Mouse (Mus musculus): ENCODE data around the gene Dkc1. TPM values are rescaled to one million over a fixed set of nuclear protein-coding genes. Genes with fewer than 3 reads are reported as not detected.

The Dkc1 gene
- total RNA-seq, 2 experiments from 2014 or later = 60.3 to 63.9 TPM

DNA sequence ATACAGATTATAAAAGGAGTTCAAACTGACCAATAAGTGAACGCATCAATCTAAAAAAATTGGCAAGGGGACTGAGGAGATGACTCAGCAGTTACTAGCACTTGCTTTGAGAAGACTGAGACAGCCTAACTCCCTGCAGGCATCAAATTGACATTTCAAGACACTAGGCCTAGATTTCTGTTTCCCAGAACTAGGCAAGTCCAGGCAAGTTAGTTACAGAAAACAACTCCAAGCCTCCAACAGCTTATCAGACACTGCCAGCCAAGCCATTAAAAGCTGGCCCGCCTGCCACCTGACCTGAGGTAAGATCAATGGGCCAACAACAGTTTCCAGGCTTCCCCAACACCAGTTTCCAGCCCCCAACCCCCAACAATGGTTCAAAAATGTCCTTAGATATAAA is 42.1 kb downstream of the Dkc1 start:
- no peak for DNase-seq (ENCODE audit: low spot score in 2 of 2)

DNA sequence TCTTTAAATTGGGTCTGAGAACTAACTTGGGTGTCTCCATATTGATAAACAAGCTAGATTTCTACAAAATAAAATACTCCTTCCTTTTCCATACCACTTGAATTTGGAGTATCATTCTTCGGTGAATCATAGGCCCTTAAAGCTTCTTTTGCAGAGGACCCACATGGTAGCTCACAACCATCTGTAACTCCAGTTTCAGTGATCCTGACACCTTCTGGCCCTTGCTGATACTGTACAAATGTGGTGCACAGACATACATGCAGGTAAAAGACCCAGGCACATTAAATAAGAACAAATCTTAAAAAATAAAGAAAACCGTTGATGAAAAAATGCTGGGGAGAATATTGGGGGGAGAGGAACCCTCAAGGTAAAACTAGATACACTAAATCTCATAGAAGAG is 42.5 kb downstream of the Dkc1 start:
- no peak for DNase-seq (ENCODE audit: low spot score in 2 of 2)

DNA sequence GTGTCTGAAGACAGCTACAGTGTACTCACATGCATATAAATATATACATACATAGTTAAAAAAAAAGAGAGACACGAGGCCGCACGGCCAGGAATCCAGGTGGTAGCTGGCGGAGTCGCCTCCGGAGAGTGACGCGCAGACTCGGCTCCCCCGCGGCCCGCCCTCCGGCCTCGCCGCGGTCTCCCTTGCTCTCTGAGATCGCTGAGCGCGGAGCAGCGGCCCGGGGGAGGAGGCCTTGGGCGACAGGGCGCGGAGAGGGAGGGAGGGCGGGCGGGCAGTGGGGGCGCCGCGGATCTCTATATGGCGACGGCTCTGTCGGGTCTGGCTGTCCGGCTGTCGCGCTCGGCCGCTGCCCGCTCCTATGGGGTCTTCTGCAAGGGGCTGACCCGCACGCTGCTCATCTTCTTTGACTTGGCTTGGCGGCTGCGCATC is 47.5 kb downstream of the Dkc1 start:
- DNase-seq (ENCODE audit: low spot score in 2 of 2) = peak in 1 of 2 experiments; percentile 3

DNA sequence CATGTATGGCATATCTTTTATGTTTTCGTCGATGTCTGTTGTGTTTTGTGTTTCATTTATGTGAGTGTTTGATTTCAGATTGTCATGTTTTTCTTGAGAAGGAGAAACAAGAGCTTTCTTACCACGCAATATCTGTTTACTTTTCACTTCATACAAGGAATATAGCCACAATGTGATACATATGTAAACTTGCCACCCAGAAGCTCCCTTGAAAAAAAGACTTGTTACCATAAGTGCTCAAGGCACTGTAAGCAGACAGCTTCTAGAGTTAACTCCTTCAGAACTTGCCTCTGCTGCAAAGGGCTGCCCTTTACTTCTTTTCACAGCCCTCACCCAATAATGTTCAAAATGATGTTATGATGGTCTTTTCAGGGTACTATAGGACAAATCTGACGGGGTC is 52.8 kb downstream of the Dkc1 start:
- no peak for DNase-seq (ENCODE audit: low spot score in 2 of 2)

DNA sequence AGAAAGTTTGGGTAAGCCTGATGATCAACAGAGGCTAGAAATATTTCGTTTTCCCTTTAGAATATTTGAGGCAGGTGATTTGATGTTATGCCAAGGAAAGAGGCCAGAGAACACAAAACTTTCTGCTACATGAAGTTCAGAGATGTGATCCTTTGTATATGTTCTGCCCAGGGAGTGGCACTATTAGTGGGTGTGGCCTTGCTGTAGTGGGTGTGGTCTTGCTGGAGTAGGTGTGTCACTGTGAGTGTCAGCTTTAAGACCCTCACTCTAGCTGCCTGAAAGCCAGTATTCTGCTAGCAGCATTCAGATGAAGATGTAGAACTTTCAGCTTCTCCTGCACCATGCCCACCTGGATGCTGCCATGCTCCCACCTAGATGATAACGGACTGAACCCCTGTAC is 54.6 kb downstream of the Dkc1 start:
- DNase-seq (ENCODE audit: low spot score in 2 of 2) = no peak

DNA sequence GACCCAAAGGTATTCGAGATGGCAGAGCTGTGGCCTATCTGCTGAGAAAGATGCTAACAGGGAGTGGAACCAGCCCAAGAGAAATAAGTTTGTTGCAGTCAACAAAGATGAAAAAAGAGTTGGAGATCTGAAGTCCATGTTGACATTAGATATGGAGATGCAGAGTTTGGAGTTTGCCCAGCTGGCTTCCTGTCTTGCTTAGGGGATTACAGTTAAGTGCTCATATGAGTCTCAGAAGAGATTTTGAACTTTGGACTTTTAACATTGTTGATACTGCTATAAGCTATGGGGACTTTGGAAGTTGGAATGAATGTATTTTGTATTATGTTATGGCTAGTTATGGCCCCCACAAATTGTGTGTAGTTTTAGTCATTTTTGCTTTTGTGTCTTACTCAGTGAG is 56.6 kb downstream of the Dkc1 start:
- DNase-seq (ENCODE audit: low spot score in 2 of 2) = no peak

DNA sequence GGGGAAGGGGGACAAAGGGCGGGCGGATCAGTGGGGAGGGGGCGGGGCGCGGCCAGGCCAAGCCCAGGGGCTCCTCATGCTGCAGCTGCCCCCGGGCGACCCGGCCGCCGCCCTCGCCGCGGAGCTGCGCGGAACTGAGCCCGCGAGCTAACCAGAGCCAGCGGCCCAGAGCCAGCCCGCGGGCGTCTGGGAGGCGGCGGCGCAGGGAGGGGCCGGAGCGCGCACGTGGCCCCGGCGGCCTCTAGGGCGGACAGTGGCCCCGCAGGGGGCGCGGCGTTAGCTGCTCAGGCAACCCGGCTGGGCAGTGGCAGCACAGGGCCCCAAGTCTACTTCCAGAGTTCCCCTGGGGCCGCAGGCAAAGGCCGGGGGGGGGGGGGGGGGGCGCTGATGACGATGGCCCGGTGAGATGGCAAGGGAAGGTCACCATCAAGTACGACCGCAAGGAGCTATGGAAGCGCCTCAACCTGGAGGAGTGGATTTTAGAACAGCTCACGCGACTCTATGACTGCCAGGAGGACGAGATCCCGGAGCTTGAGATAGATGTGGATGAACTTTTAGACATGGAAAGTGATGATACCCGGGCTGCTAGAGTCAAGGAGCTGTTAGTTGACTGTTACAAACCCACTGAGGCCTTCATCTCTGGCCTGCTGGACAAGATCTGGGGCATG is 60.1 kb downstream of the Dkc1 start:
- DNase-seq (ENCODE audit: low spot score in 2 of 2) = no peak

Other genes with a start within 250 kb of the Dkc1 start
- gene Gab3, start 10.4 kb upstream of the Dkc1 start, total RNA-seq (2021) = 1 to 10 TPM; 2.5 to 3.0 TPM
- gene Mpp1, start 35.2 kb downstream of the Dkc1 start, total RNA-seq (2021) = 10 to 100 TPM; 49.0 to 51.1 TPM
- gene Smim9, start 67.9 kb downstream of the Dkc1 start, total RNA-seq (2021) = under 1 TPM in 1 of 2 experiments, not detected in 1; 0.70 TPM